Mouse (Mus musculus): ENCODE data around the gene Usp49.
"Not testable (repeated sequence)": the region's sequence is repeated elsewhere in the genome, so short reads cannot be mapped to it uniquely, and the experiment has no call there.

Gene Usp49

GRCm38 (mm10) chr17:47630678-47631065 lies at the start of gene Usp49:
Gene Usp49 (plus strand): TSS chr17:47630690.
- peak; percentile 14 for DNase-seq (ENCODE audit: low read depth, low spot score)

GRCm38 (mm10) chr17:47580962-47581361 lies 49.5 kb upstream of the Usp49 start:
- DNase-seq (ENCODE audit: low read depth, low spot score) = no peak

- no peak for DNase-seq (ENCODE audit: low read depth, low spot score)
Measured at GRCm38 (mm10) chr17:47588517-47588916, 42.0 kb upstream of the Usp49 start.

GRCm38 (mm10) chr17:47591073-47591472 lies 39.4 kb upstream of the Usp49 start:
- DNase-seq (ENCODE audit: low read depth, low spot score) = no peak

- DNase-seq (ENCODE audit: low read depth, low spot score) = peak; percentile 97
Measured at GRCm38 (mm10) chr17:47593215-47593853, 37.2 kb upstream of the Usp49 start.

- no peak for DNase-seq (ENCODE audit: low read depth, low spot score)
Measured at GRCm38 (mm10) chr17:47593854-47594182, 36.7 kb upstream of the Usp49 start.

- peak; percentile 53 for DNase-seq (ENCODE audit: low read depth, low spot score)
Measured at GRCm38 (mm10) chr17:47594183-47594968, 36.1 kb upstream of the Usp49 start.

GRCm38 (mm10) chr17:47594969-47595247 lies 35.6 kb upstream of the Usp49 start:
- no peak for DNase-seq (ENCODE audit: low read depth, low spot score)

GRCm38 (mm10) chr17:47595248-47596161 lies 35.0 kb upstream of the Usp49 start:
- DNase-seq (ENCODE audit: low read depth, low spot score) = no peak

GRCm38 (mm10) chr17:47596162-47596838 lies 34.2 kb upstream of the Usp49 start:
- DNase-seq (ENCODE audit: low read depth, low spot score) = no peak

- no peak for DNase-seq (ENCODE audit: low read depth, low spot score)
Measured at GRCm38 (mm10) chr17:47596839-47597164, 33.7 kb upstream of the Usp49 start.

- no peak for DNase-seq (ENCODE audit: low read depth, low spot score)
Measured at GRCm38 (mm10) chr17:47597261-47597660, 33.2 kb upstream of the Usp49 start.

GRCm38 (mm10) chr17:47597838-47598579 lies 32.5 kb upstream of the Usp49 start:
- DNase-seq (ENCODE audit: low read depth, low spot score) = peak; percentile 61

GRCm38 (mm10) chr17:47598580-47599304 lies 31.7 kb upstream of the Usp49 start:
- not testable (repeated sequence) for DNase-seq (ENCODE audit: low read depth, low spot score)

- peak; percentile 24 for DNase-seq (ENCODE audit: low read depth, low spot score)
Measured at GRCm38 (mm10) chr17:47599511-47600297, 30.8 kb upstream of the Usp49 start.

- DNase-seq (ENCODE audit: low read depth, low spot score) = no peak
Measured at GRCm38 (mm10) chr17:47600601-47601388, 29.7 kb upstream of the Usp49 start.

- no peak for DNase-seq (ENCODE audit: low read depth, low spot score)
Measured at GRCm38 (mm10) chr17:47601389-47601755, 29.1 kb upstream of the Usp49 start.

GRCm38 (mm10) chr17:47602289-47602688 lies 28.2 kb upstream of the Usp49 start:
- DNase-seq (ENCODE audit: low read depth, low spot score) = no peak

- DNase-seq (ENCODE audit: low read depth, low spot score) = peak; percentile 54
Measured at GRCm38 (mm10) chr17:47606220-47606619, 24.3 kb upstream of the Usp49 start.

Data from A20 (cell line).